ENCODE assay signal across 13 mouse cellular contexts in the genomic region with DNA sequence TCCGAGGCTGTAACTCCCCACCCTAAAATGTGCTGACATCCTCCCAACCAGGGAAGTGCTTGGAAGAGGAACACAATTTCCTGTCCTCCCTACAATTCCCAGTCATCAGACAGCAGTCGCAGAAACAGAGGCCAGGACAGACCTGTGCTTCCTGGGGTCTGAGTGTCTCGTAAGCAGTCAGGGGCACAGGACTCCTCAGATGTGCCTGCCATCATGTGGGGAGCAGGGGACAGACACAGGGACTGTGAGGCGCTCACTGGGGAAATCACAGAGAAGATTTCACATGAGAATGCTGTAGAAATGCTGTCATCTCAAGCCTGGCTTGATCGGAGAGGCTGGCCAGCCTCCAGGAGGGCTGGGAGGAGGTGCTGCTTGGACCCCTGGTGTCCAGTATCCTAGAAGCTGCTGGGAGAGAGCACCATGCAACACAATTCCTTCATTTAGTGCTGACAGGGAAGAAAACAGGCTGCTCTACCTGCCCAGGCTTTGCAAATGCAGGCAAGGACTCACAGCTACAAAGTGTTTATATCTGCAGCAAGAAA.
"Had no signal": no experiment of that assay in that cellular context is flagged by ENCODE, and none has a peak within 500 bp of the region (broad histone marks: within the 10 kb centered on the region; RNA-seq: fewer than 3 reads in every experiment).

No protein-coding gene starts in this region.

- H3K9ac ChIP-seq: limb, embryonic 12.5 days; liver, embryonic 13.5 days; liver, postnatal 0 days; midbrain, embryonic 15.5 days; neural tube, embryonic 12.5 days had no signal

- H3K36me3 ChIP-seq: limb, embryonic 12.5 days; liver, embryonic 13.5 days; midbrain, embryonic 15.5 days; neural tube, embryonic 12.5 days had no signal

- H3K27me3 ChIP-seq: limb, embryonic 12.5 days; liver, embryonic 13.5 days; megakaryocyte, embryonic 14.5 days; midbrain, embryonic 15.5 days; neural tube, embryonic 12.5 days had no signal

- ATAC-seq: liver, postnatal 0 days; midbrain, embryonic 15.5 days had no signal

- H3K4me2 ChIP-seq: limb, embryonic 12.5 days; liver, embryonic 13.5 days; midbrain, embryonic 11.5 days; midbrain, embryonic 15.5 days; neural tube, embryonic 12.5 days had no signal

- H3K27ac ChIP-seq: layer of hippocampus, adult 2 months; limb, embryonic 12.5 days; liver, embryonic 13.5 days; macrophage; midbrain, embryonic 15.5 days; neural tube, embryonic 12.5 days; stomach, postnatal 0 days had no signal

- H3K4me3 ChIP-seq: layer of hippocampus, adult 2 months; limb, embryonic 12.5 days; liver, embryonic 13.5 days; megakaryocyte, embryonic 14.5 days; midbrain, embryonic 15.5 days; neural tube, embryonic 12.5 days had no signal

- H3K9me3 ChIP-seq: limb, embryonic 12.5 days; liver, embryonic 13.5 days; midbrain, embryonic 15.5 days; neural tube, embryonic 12.5 days had no signal

- DNase-seq: kidney, postnatal 36 days; liver; liver, embryonic 13.5 days; liver, postnatal 0 days; thymus, postnatal 4 days had no signal
